Mouse (Mus musculus): Measurements from ENCODE around the gene Tmem54. TPM values are rescaled to one million over a fixed set of nuclear protein-coding genes. Genes with fewer than 3 reads are reported as not detected.

The Tmem54 gene
- total RNA-seq (2014; rRNA removed) (0.13 TPM in 1 of 2 replicates, not detected in the other), polyA plus RNA-seq (2012; rRNA removed) (0.37 and 0.65 TPM in 2 replicates)

- H3K9ac ChIP-seq (ENCODE audit: low read depth, low read length) = no peak within 1 kb of the TSS
- H3K4me3 ChIP-seq (ENCODE audit: insufficient read depth, low read depth, low read length) = no peak within 1 kb of the TSS
- 34% methylated on average over 38 of the region's 40 CpGs for WGBS
- H3K4me1 ChIP-seq (ENCODE audit: control insufficient read depth, insufficient read depth, low read length) = peaks cover 9% of the 10 kb centered on the region
- 0 out of 2 replicates have a peak, but pooled peaks cover 2% of the 10 kb centered on the region for H3K27me3 ChIP-seq (ENCODE audit: control insufficient read depth, insufficient read depth, low read length)
- no peak for DNase-seq (ENCODE audit: extremely low read depth, low read depth, low spot score)
- no peaks in the 10 kb centered on the region for H3K36me3 ChIP-seq (ENCODE audit: control insufficient read depth, insufficient read depth, low read length)
- no peak for TF ChIP-seq CTCF (IDR thresholded peaks at IDR 0.05; ENCODE audit: low read depth, low read length)
- no peak for TF ChIP-seq POLR2A (IDR thresholded peaks at IDR 0.05; ENCODE audit: extremely low read depth, insufficient read depth, low read length)
- H3K79me2 ChIP-seq (ENCODE audit: control insufficient read depth, insufficient read depth, low read length) = no peaks in the 10 kb centered on the region
- H3K27ac ChIP-seq (replicated peaks; ENCODE audit: insufficient read depth, low read depth, low read length) = no peak within 1 kb of the TSS
Observed at GRCm38 (mm10) chr4:129105356-129105755, at the start of gene Tmem54. Gene Tmem54, plus strand, starts transcription at chr4:129105548.

- no peak overlapping the region for H3K4me3 ChIP-seq (ENCODE audit: insufficient read depth, low read depth, low read length)
- H3K36me3 ChIP-seq (ENCODE audit: control insufficient read depth, insufficient read depth, low read length) = no peaks in the 10 kb centered on the region
- H3K27me3 ChIP-seq (ENCODE audit: control insufficient read depth, insufficient read depth, low read length) = no peaks in the 10 kb centered on the region
- H3K79me2 ChIP-seq (ENCODE audit: control insufficient read depth, insufficient read depth, low read length) = no peaks in the 10 kb centered on the region
- peaks cover 3% of the 10 kb centered on the region; the same call in 1 of the 2 replicates for H3K4me1 ChIP-seq (ENCODE audit: control insufficient read depth, insufficient read depth, low read length)
- TF ChIP-seq POLR2A (IDR thresholded peaks at IDR 0.05; ENCODE audit: extremely low read depth, insufficient read depth, low read length) = no peak
- no peak for TF ChIP-seq CTCF (IDR thresholded peaks at IDR 0.05; ENCODE audit: low read depth, low read length)
- DNase-seq (ENCODE audit: extremely low read depth, low read depth, low spot score) = no peak
- WGBS = 83% methylated on average over 5 of the region's 5 CpGs
- H3K9ac ChIP-seq (ENCODE audit: low read depth, low read length) = no peak overlapping the region
- no peak overlapping the region for H3K27ac ChIP-seq (replicated peaks; ENCODE audit: insufficient read depth, low read depth, low read length)
Observed at GRCm38 (mm10) chr4:129055562-129055961, 49.8 kb upstream of the Tmem54 start.

GRCm38 (mm10) chr4:129057533-129058206 lies 47.7 kb upstream of the Tmem54 start:
- peak overlapping the region; percentile 88 for H3K9ac ChIP-seq (ENCODE audit: low read depth, low read length)
- 4% methylated on average over 44 of the region's 44 CpGs for WGBS
- peak overlapping the region; percentile 48; the same call in 1 of the 2 replicates for H3K27ac ChIP-seq (replicated peaks; ENCODE audit: insufficient read depth, low read depth, low read length)
- H3K36me3 ChIP-seq (ENCODE audit: control insufficient read depth, insufficient read depth, low read length) = no peaks in the 10 kb centered on the region
- H3K27me3 ChIP-seq (ENCODE audit: control insufficient read depth, insufficient read depth, low read length) = no peaks in the 10 kb centered on the region
- TF ChIP-seq POLR2A (IDR thresholded peaks at IDR 0.05; ENCODE audit: extremely low read depth, insufficient read depth, low read length) (peak; percentile 88), CTCF (IDR thresholded peaks at IDR 0.05; ENCODE audit: low read depth, low read length) (no peak)
- peak; percentile 67 for DNase-seq (ENCODE audit: extremely low read depth, low read depth, low spot score)
- H3K79me2 ChIP-seq (ENCODE audit: control insufficient read depth, insufficient read depth, low read length) = peaks cover 9% of the 10 kb centered on the region; the same call in 1 of the 2 replicates
- peaks cover 10% of the 10 kb centered on the region for H3K4me1 ChIP-seq (ENCODE audit: control insufficient read depth, insufficient read depth, low read length)
- H3K4me3 ChIP-seq (ENCODE audit: insufficient read depth, low read depth, low read length) = peak overlapping the region; percentile 70

- DNase-seq (ENCODE audit: extremely low read depth, low read depth, low spot score) = no peak
- Histone ChIP-seq H3K27me3 (ENCODE audit: control insufficient read depth, insufficient read depth, low read length) (no peaks in the 10 kb centered on the region), H3K27ac (replicated peaks; ENCODE audit: insufficient read depth, low read depth, low read length) (peak within 1 kb of the TSS; percentile 48), H3K79me2 (ENCODE audit: control insufficient read depth, insufficient read depth, low read length) (peaks cover 12% of the 10 kb centered on the region; the same call in 1 of the 2 replicates), H3K4me1 (ENCODE audit: control insufficient read depth, insufficient read depth, low read length) (peaks cover 10% of the 10 kb centered on the region), H3K36me3 (ENCODE audit: control insufficient read depth, insufficient read depth, low read length) (no peaks in the 10 kb centered on the region), H3K4me3 (ENCODE audit: insufficient read depth, low read depth, low read length) (peak within 1 kb of the TSS; percentile 70), H3K9ac (ENCODE audit: low read depth, low read length) (peak within 1 kb of the TSS; percentile 88)
- WGBS = under 1% methylated on average over 96 of the region's 107 CpGs
- TF ChIP-seq POLR2A (IDR thresholded peaks at IDR 0.05; ENCODE audit: extremely low read depth, insufficient read depth, low read length) (no peak), CTCF (IDR thresholded peaks at IDR 0.05; ENCODE audit: low read depth, low read length) (no peak)
Observed at GRCm38 (mm10) chr4:129058207-129059092, 46.9 kb upstream of the Tmem54 start, which contains the start of gene Rnf19b. Gene Rnf19b, plus strand, starts transcription at chr4:129058271.

GRCm38 (mm10) chr4:129059125-129059551 lies 46.2 kb upstream of the Tmem54 start:
- Histone ChIP-seq H3K36me3 (ENCODE audit: control insufficient read depth, insufficient read depth, low read length) (no peaks in the 10 kb centered on the region; the same call in 1 of the 2 replicates), H3K4me3 (ENCODE audit: insufficient read depth, low read depth, low read length) (peak overlapping the region; percentile 70), H3K4me1 (ENCODE audit: control insufficient read depth, insufficient read depth, low read length) (peaks cover 10% of the 10 kb centered on the region), H3K79me2 (ENCODE audit: control insufficient read depth, insufficient read depth, low read length) (peaks cover 12% of the 10 kb centered on the region; the same call in 1 of the 2 replicates), H3K27ac (replicated peaks; ENCODE audit: insufficient read depth, low read depth, low read length) (peak overlapping the region; percentile 48), H3K9ac (ENCODE audit: low read depth, low read length) (peak overlapping the region; percentile 88), H3K27me3 (ENCODE audit: control insufficient read depth, insufficient read depth, low read length) (no peaks in the 10 kb centered on the region)
- TF ChIP-seq CTCF (IDR thresholded peaks at IDR 0.05; ENCODE audit: low read depth, low read length) = no peak
- 0 out of 2 replicates have a peak, but pooled peaks have one; percentile 43 for TF ChIP-seq POLR2A (IDR thresholded peaks at IDR 0.05; ENCODE audit: extremely low read depth, insufficient read depth, low read length)
- WGBS = 1% methylated on average over 13 of the region's 13 CpGs
- peak; percentile 94 for DNase-seq (ENCODE audit: extremely low read depth, low read depth, low spot score)

Data from liver, adult 2 months (tissue).